Mouse (Mus musculus) brain, embryonic 14.5 days (tissue): ENCODE data around the gene Tut7.

ENCODE experiments used
- CTCF ChIP-seq: fragments of 200-500 bp; IDR thresholded peaks from 2 replicates; pipeline ENCODE4 v1.5.1; 2012; ENCODE audit warnings: inconsistent platforms, mild to moderate bottlenecking, moderate library complexity, borderline replicate concordance; ENCODE audit not compliant: insufficient read depth, insufficient read length; ENCODE audit errors: extremely low read depth
- POLR2A ChIP-seq: fragments of 200-500 bp; IDR thresholded peaks from 2 replicates; pipeline ENCODE4 v1.6.1; 2012; ENCODE audit warnings: mild to moderate bottlenecking, inconsistent platforms, borderline replicate concordance; ENCODE audit not compliant: poor library complexity, insufficient read depth, insufficient read length, severe bottlenecking; ENCODE audit errors: extremely low read depth

GRCm38 (mm10) chr13:59798306-59798705 is 24.6 kb downstream of the Tut7 start:
- no peak for TF ChIP-seq CTCF
- TF ChIP-seq POLR2A: no peak
